Mouse (Mus musculus) embryonic fibroblast, embryonic 13.5 days (primary cell): ENCODE measurements around the gene Btbd35f12.
"Not testable (repeated sequence)": the region's sequence is repeated elsewhere in the genome, so short reads cannot be mapped to it uniquely, and the experiment has no call there.

ENCODE experiments used
- CTCF ChIP-seq: IDR thresholded peaks from 2 replicates; pipeline ENCODE4 v1.5.1; 2011; ENCODE audit warnings: mild to moderate bottlenecking, control low read depth, low read length, moderate library complexity, borderline replicate concordance; ENCODE audit not compliant: insufficient read depth
- POLR2A ChIP-seq: IDR thresholded peaks from 2 replicates; pipeline ENCODE4 v1.6.1; 2011; ENCODE audit warnings: low read depth, mild to moderate bottlenecking, control low read depth, low read length, moderate library complexity

DNA sequence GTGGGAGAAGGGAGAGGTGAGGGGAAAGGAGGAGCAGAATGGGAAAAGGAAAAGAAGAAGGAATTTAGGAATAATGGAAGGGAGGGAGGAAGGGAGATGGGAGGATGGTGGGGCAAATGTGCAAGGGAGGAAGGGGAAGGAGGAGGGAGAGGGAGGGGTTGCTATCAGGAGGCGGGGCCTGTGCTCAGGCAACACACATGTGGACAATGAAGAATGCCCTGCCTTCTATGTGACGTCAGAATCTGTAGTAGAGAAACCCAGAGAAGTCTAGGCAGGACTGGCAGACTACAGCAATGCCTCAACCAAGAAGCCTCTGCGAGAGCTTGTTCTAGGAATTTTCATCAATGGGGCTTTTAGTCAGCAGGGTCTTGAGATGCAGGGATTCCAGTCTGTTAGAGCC lies at the start of gene Btbd35f12:
- TF ChIP-seq POLR2A, CTCF: not testable (repeated sequence)
